Mouse (Mus musculus) lung, embryonic 14.5 days (tissue): Measurements from ENCODE around the gene Spon1. TPM values are rescaled to one million over a fixed set of nuclear protein-coding genes. Genes with fewer than 3 reads are reported as not detected.

Experiments used
- ATAC-seq: fragments of 200-750 bp; cut with Nextera tagmentation; 2 replicates; pipeline ENCODE4 v1.8.0; 2017; ENCODE audit warnings: mild to moderate bottlenecking, moderate TSS enrichment, moderate library complexity; ENCODE audit not compliant: insufficient read depth
- DNase-seq: peaks from one replicate; pipeline ENCODE4 v3.0.0-alpha.2; 2015
- H3K27ac ChIP-seq: fragments of 300-500 bp; sonication (generic); 2 replicates; pipeline ENCODE4 v1.5.1; 2014; ENCODE audit warnings: low read depth, mild to moderate bottlenecking, moderate library complexity
- H3K27me3 ChIP-seq: fragments of 300-500 bp; sonication (generic); 2 replicates; pipeline ENCODE4 v1.6.1; 2014; ENCODE audit warnings: low read length, control low read depth; ENCODE audit not compliant: insufficient read depth
- H3K36me3 ChIP-seq: fragments of 300-500 bp; sonication (generic); 2 replicates; pipeline ENCODE4 v1.6.1; 2014; ENCODE audit warnings: control low read depth; ENCODE audit not compliant: insufficient read depth
- H3K4me1 ChIP-seq: fragments of 300-500 bp; sonication (generic); 2 replicates; pipeline ENCODE4 v1.6.1; 2014; ENCODE audit warnings: antibody characterized with exemption, control low read depth; ENCODE audit not compliant: insufficient read depth
- H3K4me2 ChIP-seq: fragments of 300-500 bp; sonication (generic); 2 replicates; pipeline ENCODE4 v1.6.1; 2014; ENCODE audit warnings: mild to moderate bottlenecking
- H3K4me3 ChIP-seq: fragments of 300-500 bp; sonication (generic); 2 replicates; pipeline ENCODE4 v1.5.1; 2014; ENCODE audit warnings: low read depth, low read length
- H3K9ac ChIP-seq: fragments of 300-500 bp; sonication (generic); 2 replicates; pipeline ENCODE4 v1.6.1; 2014
- H3K9me3 ChIP-seq: fragments of 300-500 bp; sonication (generic); 2 replicates; pipeline ENCODE4 v1.6.1; 2016; ENCODE audit warnings: low read depth, low read length, control low read depth
- CTCF ChIP-seq: IDR thresholded peaks from 2 replicates; pipeline ENCODE4 v1.5.1; 2016; ENCODE audit warnings: antibody characterized with exemption, low read depth
- WGBS: fragments of 180-500 bp; shearing (Covaris S2); extraction: QIAGEN DNeasy Blood & Tissue Kit; methylation state at CpG from one replicate; pipeline ENCODE4 v1.1.7; 2014; 5-methylcytosine and 5-hydroxymethylcytosine counted together
- polyA plus RNA-seq: library from polyadenylated mRNA; unstranded; fragments of >200 nt; fragmentation: Nextera tagmentation; extraction: Ambion mirVana; gene quantifications from 2 replicates; pipeline ENCODE4 v1.2.1, GENCODE M21; 2014

Spon1 gene
- polyA plus RNA-seq, 1 experiment from 2014 or later, result 2.5 TPM

- TF ChIP-seq CTCF, result no peak
- Histone ChIP-seq H3K4me1 (no peaks in the 10 kb centered on the region; the same call in 1 of the 2 replicates), H3K4me3 (peak overlapping the region; percentile 47), H3K9ac (peak overlapping the region; percentile 52), H3K4me2 (peak overlapping the region; percentile 98), H3K27ac (no peak overlapping the region), H3K27me3 (peaks cover 38% of the 10 kb centered on the region), H3K36me3 (no peaks in the 10 kb centered on the region), H3K9me3 (peaks cover 6% of the 10 kb centered on the region; the same call in 1 of the 2 replicates)
- peak; percentile 44 for ATAC-seq
- peak; percentile 22 for DNase-seq
- WGBS, result under 1% methylated on average over 27 of the region's 27 CpGs
These were observed 722 bp downstream of the Spon1 start for GRCm38 (mm10) chr7:113766498-113766941.

GRCm38 (mm10) chr7:113767546-113767945, 1.7 kb downstream of the Spon1 start:
- WGBS, result 17% methylated on average over 6 of the region's 6 CpGs
- peaks cover 38% of the 10 kb centered on the region for H3K27me3 ChIP-seq
- no peak for ATAC-seq

GRCm38 (mm10) chr7:113768174-113768935, 2.6 kb downstream of the Spon1 start:
- peaks cover 38% of the 10 kb centered on the region for H3K27me3 ChIP-seq
- no peak for TF ChIP-seq CTCF
- H3K4me2 ChIP-seq, result no peak overlapping the region
- H3K9ac ChIP-seq, result no peak overlapping the region
- DNase-seq, result no peak
- H3K27ac ChIP-seq, result no peak overlapping the region
- no peaks in the 10 kb centered on the region; the same call in none of the 2 replicates for H3K9me3 ChIP-seq
- H3K36me3 ChIP-seq, result no peaks in the 10 kb centered on the region
- no peak for ATAC-seq
- H3K4me3 ChIP-seq, result no peak overlapping the region
- 55% methylated on average over 6 of the region's 6 CpGs for WGBS
- H3K4me1 ChIP-seq, result no peaks in the 10 kb centered on the region; the same call in 1 of the 2 replicates

More at GRCm38 (mm10) chr7:113767546-113767945, 1.7 kb downstream of the Spon1 start:
- no peak overlapping the region for H3K4me3 ChIP-seq
- H3K27ac ChIP-seq, result no peak overlapping the region
- H3K9me3 ChIP-seq, result peaks cover 6% of the 10 kb centered on the region
- no peak for TF ChIP-seq CTCF
- H3K4me2 ChIP-seq, result peak overlapping the region; percentile 98; the same call in 1 of the 2 replicates
- H3K36me3 ChIP-seq, result no peaks in the 10 kb centered on the region
- H3K9ac ChIP-seq, result no peak overlapping the region
- no peak for DNase-seq
- H3K4me1 ChIP-seq, result no peaks in the 10 kb centered on the region; the same call in 1 of the 2 replicates

GRCm38 (mm10) chr7:113769281-113769680, 3.5 kb downstream of the Spon1 start:
- H3K27ac ChIP-seq, result no peak overlapping the region
- H3K9ac ChIP-seq, result no peak overlapping the region
- no peak overlapping the region for H3K4me2 ChIP-seq
- no peaks in the 10 kb centered on the region; the same call in 1 of the 2 replicates for H3K4me1 ChIP-seq
- no peak overlapping the region for H3K4me3 ChIP-seq
- peaks cover 38% of the 10 kb centered on the region for H3K27me3 ChIP-seq
- WGBS, result 40% methylated on average over 6 of the region's 6 CpGs
- ATAC-seq (no peak), DNase-seq (no peak)
- no peaks in the 10 kb centered on the region; the same call in 1 of the 2 replicates for H3K9me3 ChIP-seq
- H3K36me3 ChIP-seq, result no peaks in the 10 kb centered on the region
- no peak for TF ChIP-seq CTCF

GRCm38 (mm10) chr7:113772135-113772534, 6.3 kb downstream of the Spon1 start:
- Histone ChIP-seq H3K4me3 (no peak overlapping the region), H3K36me3 (no peaks in the 10 kb centered on the region), H3K27me3 (peaks cover 15% of the 10 kb centered on the region; the same call in 1 of the 2 replicates), H3K9ac (no peak overlapping the region), H3K4me2 (no peak overlapping the region), H3K27ac (no peak overlapping the region), H3K9me3 (no peaks in the 10 kb centered on the region; the same call in 1 of the 2 replicates), H3K4me1 (no peaks in the 10 kb centered on the region)
- TF ChIP-seq CTCF, result peak; percentile 42
- no peak for ATAC-seq
- peak; percentile 24 for DNase-seq
- 90% methylated on average over 2 of the region's 2 CpGs for WGBS

GRCm38 (mm10) chr7:113773436-113773835, 7.6 kb downstream of the Spon1 start:
- ATAC-seq (no peak), DNase-seq (no peak)
- Histone ChIP-seq H3K9me3 (no peaks in the 10 kb centered on the region; the same call in 1 of the 2 replicates), H3K4me2 (no peak overlapping the region), H3K4me3 (no peak overlapping the region), H3K36me3 (no peaks in the 10 kb centered on the region), H3K4me1 (no peaks in the 10 kb centered on the region), H3K9ac (no peak overlapping the region), H3K27ac (no peak overlapping the region), H3K27me3 (0 out of 2 replicates have a peak, but pooled peaks cover 5% of the 10 kb centered on the region)
- 39% methylated on average over 8 of the region's 8 CpGs for WGBS
- TF ChIP-seq CTCF, result no peak

- Histone ChIP-seq H3K4me3 (no peak overlapping the region), H3K4me2 (no peak overlapping the region), H3K9ac (no peak overlapping the region), H3K4me1 (no peaks in the 10 kb centered on the region), H3K27ac (no peak overlapping the region), H3K9me3 (no peaks in the 10 kb centered on the region; the same call in 1 of the 2 replicates), H3K36me3 (no peaks in the 10 kb centered on the region), H3K27me3 (0 out of 2 replicates have a peak, but pooled peaks cover 2% of the 10 kb centered on the region)
- ATAC-seq (peak; percentile 38; the same call in 1 of the 2 replicates), DNase-seq (peak; percentile 73)
- WGBS, result 10% methylated on average over 7 of the region's 7 CpGs
- peak; percentile 78 for TF ChIP-seq CTCF
These were observed 8.2 kb downstream of the Spon1 start for GRCm38 (mm10) chr7:113774039-113774438.
